Mouse (Mus musculus) lung, embryonic 15.5 days (tissue): ENCODE data around the gene Izumo1. TPM values are rescaled to one million over a fixed set of nuclear protein-coding genes. Genes with fewer than 3 reads are reported as not detected.
A peak's percentile ranks its signal among the peaks of the same experiment; 100 is the strongest.

Experiments used
- ATAC-seq: fragments of 200-750 bp; cut with Nextera tagmentation; 2 replicates; pipeline ENCODE4 v1.8.0; 2017; ENCODE audit warnings: moderate number of reproducible peaks, borderline replicate concordance; ENCODE audit not compliant: low FRiP score, low TSS enrichment; ENCODE audit errors: extremely low read depth
- H3K27ac ChIP-seq: fragments of 300-500 bp; sonication (generic); 2 replicates; pipeline ENCODE4 v1.5.1; 2015; ENCODE audit warnings: moderate library complexity, mild to moderate bottlenecking, inconsistent platforms
- H3K27me3 ChIP-seq: fragments of 300-500 bp; sonication (generic); 2 replicates; pipeline ENCODE4 v1.6.1; 2015; ENCODE audit warnings: inconsistent platforms
- H3K36me3 ChIP-seq: fragments of 300-500 bp; sonication (generic); 2 replicates; pipeline ENCODE4 v1.6.1; 2015; ENCODE audit warnings: inconsistent platforms
- H3K4me1 ChIP-seq: fragments of 300-500 bp; sonication (generic); 2 replicates; pipeline ENCODE4 v1.6.1; 2015; ENCODE audit warnings: inconsistent platforms
- H3K4me2 ChIP-seq: fragments of 300-500 bp; sonication (generic); 2 replicates; pipeline ENCODE4 v1.6.1; 2015; ENCODE audit warnings: inconsistent platforms, mild to moderate bottlenecking, moderate library complexity
- H3K4me3 ChIP-seq: fragments of 300-500 bp; sonication (generic); 2 replicates; pipeline ENCODE4 v1.5.1; 2015; ENCODE audit warnings: mild to moderate bottlenecking, inconsistent platforms
- H3K9ac ChIP-seq: fragments of 300-500 bp; sonication (generic); 2 replicates; pipeline ENCODE4 v1.6.1; 2015; ENCODE audit warnings: inconsistent platforms
- H3K9me3 ChIP-seq: fragments of 300-500 bp; sonication (generic); 2 replicates; pipeline ENCODE4 v1.6.1; 2016; ENCODE audit warnings: inconsistent platforms
- WGBS: fragments of 180-500 bp; shearing (Covaris S2); methylation state at CpG from one replicate; pipeline ENCODE4 v1.1.7; 2015; 5-methylcytosine and 5-hydroxymethylcytosine counted together
- polyA plus RNA-seq: library from polyadenylated mRNA; unstranded; fragments of >200 nt; fragmentation: Nextera tagmentation; extraction: Ambion mirVana; gene quantifications from 2 replicates; pipeline ENCODE4 v1.2.1, GENCODE M21; 2015

The Izumo1 gene
- polyA plus RNA-seq, 1 experiment from 2014 or later, result 0.29 TPM

DNA sequence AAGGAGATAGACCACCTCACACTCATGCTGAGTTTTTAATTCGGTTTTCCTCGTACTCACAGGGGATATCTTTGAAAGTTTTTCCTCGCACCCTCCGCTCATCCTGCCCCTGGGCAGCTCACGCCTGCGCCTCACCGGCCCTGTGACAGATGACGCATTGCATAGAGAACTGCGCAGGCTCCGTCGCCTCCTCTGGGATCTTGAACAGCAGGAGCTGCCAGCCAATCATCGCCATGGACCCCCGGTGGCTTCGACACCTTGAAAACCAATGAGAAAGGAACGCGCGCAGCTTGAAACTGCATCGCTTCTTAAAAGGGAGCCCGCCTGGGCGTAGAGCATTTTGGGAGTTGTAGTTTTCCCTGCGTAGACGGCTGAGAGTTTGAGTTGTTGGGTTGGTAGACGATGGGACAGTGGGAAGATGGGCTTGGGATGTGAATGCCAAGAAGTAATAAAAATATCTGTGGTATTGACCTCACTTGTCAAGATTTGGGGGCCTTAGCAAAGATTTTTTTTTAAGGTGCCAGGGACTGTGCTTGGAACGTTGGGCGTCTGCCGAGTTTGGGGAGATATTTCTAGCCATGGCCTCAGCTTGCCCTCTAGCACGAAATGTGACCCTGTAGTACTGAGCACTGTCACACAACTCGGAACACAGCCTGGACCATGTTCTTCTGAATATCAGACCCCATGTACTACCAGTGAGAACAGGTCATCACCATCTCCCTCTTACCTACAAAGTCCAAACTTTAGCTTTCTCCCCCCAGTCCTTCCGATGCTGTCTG is 17.2 kb downstream of the Izumo1 start:
- H3K36me3 ChIP-seq, result peaks cover 10% of the 10 kb centered on the region; the same call in 1 of the 2 replicates
- H3K27ac ChIP-seq, result no peak overlapping the region
- peaks cover 66% of the 10 kb centered on the region for H3K4me1 ChIP-seq
- H3K4me3 ChIP-seq, result peak overlapping the region; percentile 30
- peak; percentile 77 for ATAC-seq
- WGBS, result 22% methylated on average over 29 of the region's 29 CpGs
- no peaks in the 10 kb centered on the region for H3K9me3 ChIP-seq
- H3K27me3 ChIP-seq, result no peaks in the 10 kb centered on the region
- 0 out of 2 replicates have a peak overlapping the region, but pooled peaks have one; percentile 14 for H3K9ac ChIP-seq
- H3K4me2 ChIP-seq, result peak overlapping the region; percentile 52

DNA sequence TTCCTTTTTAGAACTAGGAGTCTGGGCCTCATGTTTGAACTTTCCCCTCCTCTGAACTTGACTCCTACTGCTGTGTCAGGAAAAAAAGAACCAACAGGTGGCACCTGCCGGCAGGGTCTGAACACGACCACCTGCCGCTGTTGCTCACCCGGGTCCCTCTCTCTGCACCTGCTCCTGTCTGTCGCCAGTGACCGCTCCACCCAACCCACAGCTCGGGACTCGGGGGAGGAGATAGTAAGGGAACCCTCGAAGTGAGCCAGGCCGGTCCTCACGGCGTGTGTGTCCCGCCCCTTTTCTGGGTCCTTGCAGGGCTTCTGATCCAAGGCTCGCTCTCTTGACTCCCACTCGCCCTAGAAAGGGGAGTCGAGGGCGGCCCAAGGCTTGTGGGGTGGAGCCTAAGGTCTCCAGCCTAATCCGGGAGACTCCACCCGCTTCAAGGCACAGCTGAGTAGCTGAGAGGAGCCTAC is 18.0 kb downstream of the Izumo1 start, which contains the start of gene Mamstr:
Mamstr (plus strand) TSS at position 417 of the 467 bp plus-strand sequence.
- Histone ChIP-seq H3K36me3 (peaks cover 10% of the 10 kb centered on the region; the same call in 1 of the 2 replicates), H3K4me2 (no peak within 1 kb of the TSS), H3K4me3 (no peak within 1 kb of the TSS), H3K9ac (no peak within 1 kb of the TSS), H3K9me3 (no peaks in the 10 kb centered on the region), H3K27ac (peak within 1 kb of the TSS; percentile 61), H3K27me3 (no peaks in the 10 kb centered on the region), H3K4me1 (peaks cover 74% of the 10 kb centered on the region)
- WGBS, result 29% methylated on average over 19 of the region's 19 CpGs
- ATAC-seq, result no peak

- no peak overlapping the region for H3K9ac ChIP-seq
- no peak for ATAC-seq
- peaks cover 71% of the 10 kb centered on the region for H3K4me1 ChIP-seq
- no peaks in the 10 kb centered on the region for H3K27me3 ChIP-seq
- no peaks in the 10 kb centered on the region for H3K9me3 ChIP-seq
- peak overlapping the region; percentile 61; the same call in 1 of the 2 replicates for H3K27ac ChIP-seq
- H3K4me2 ChIP-seq, result no peak overlapping the region
- 71% methylated on average over 19 of the region's 19 CpGs for WGBS
- H3K36me3 ChIP-seq, result peaks cover 10% of the 10 kb centered on the region; the same call in 1 of the 2 replicates
- H3K4me3 ChIP-seq, result no peak overlapping the region
These were observed 18.8 kb downstream of the Izumo1 start for GRCm38 (mm10) chr7:45640191-45640957.

- peak; percentile 16; the same call in 1 of the 2 replicates for ATAC-seq
- Histone ChIP-seq H3K36me3 (peaks cover 7% of the 10 kb centered on the region; the same call in 1 of the 2 replicates), H3K4me3 (peak overlapping the region; percentile 48), H3K27ac (peak overlapping the region; percentile 61), H3K4me1 (peaks cover 64% of the 10 kb centered on the region), H3K9ac (peak overlapping the region; percentile 66), H3K4me2 (peak overlapping the region; percentile 84), H3K27me3 (no peaks in the 10 kb centered on the region), H3K9me3 (no peaks in the 10 kb centered on the region)
- WGBS, result 43% methylated on average over 15 of the region's 17 CpGs
These were observed 19.9 kb downstream of the Izumo1 start for GRCm38 (mm10) chr7:45641391-45642040.

GRCm38 (mm10) chr7:45642083-45642482 is 20.5 kb downstream of the Izumo1 start:
- Histone ChIP-seq H3K4me3 (peak overlapping the region; percentile 48), H3K27me3 (no peaks in the 10 kb centered on the region), H3K27ac (peak overlapping the region; percentile 61), H3K36me3 (peaks cover 1% of the 10 kb centered on the region; the same call in 1 of the 2 replicates), H3K4me1 (peaks cover 60% of the 10 kb centered on the region), H3K9ac (peak overlapping the region; percentile 66), H3K4me2 (peak overlapping the region; percentile 84), H3K9me3 (no peaks in the 10 kb centered on the region)
- 69% methylated on average over 5 of the region's 5 CpGs for WGBS
- ATAC-seq, result no peak

DNA sequence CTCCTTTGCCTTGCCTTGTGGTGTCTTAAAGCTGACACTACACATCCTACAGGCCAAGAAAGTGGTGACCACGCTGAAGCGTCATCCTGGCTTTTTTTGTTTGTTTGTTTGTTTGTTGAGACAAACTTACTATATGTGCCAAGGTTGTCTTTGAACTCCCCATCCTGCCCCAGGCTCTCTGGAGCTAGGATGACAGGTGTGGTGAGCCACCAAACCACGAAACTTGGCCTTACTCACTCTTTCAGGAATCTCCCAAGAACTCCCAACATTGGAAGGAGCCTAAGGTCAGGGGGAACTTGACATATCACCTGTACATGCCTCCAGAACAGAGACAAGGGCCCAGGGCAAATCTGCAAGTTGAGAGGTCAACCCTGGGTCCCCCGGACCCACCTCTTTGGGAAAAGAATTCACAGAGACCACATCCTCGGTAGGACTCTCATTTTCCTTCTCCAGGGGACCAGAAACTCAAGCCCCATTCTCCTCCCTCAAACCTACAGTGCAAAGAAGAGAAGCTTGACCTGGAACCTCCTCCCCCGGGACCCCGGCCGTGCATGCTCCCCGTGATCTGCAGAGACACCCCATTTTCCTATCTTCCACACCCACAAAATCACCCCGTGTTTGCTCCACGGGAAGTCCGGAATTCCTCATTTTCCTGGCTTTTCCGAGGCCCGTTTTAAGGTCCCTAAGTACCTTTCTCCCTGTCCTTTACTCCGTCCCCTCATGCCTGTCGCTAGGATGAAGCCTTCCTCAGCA is 21.1 kb downstream of the Izumo1 start:
- H3K4me1 ChIP-seq, result peaks cover 59% of the 10 kb centered on the region
- H3K9ac ChIP-seq, result peak overlapping the region; percentile 66
- no peaks in the 10 kb centered on the region for H3K36me3 ChIP-seq
- peak overlapping the region; percentile 48 for H3K4me3 ChIP-seq
- H3K27ac ChIP-seq, result peak overlapping the region; percentile 88
- WGBS, result 29% methylated on average over 16 of the region's 16 CpGs
- H3K9me3 ChIP-seq, result no peaks in the 10 kb centered on the region
- H3K27me3 ChIP-seq, result no peaks in the 10 kb centered on the region
- H3K4me2 ChIP-seq, result peak overlapping the region; percentile 84
- no peak for ATAC-seq

- Histone ChIP-seq H3K9ac (peak overlapping the region; percentile 66), H3K9me3 (no peaks in the 10 kb centered on the region), H3K27me3 (no peaks in the 10 kb centered on the region), H3K4me3 (peak overlapping the region; percentile 48), H3K36me3 (no peaks in the 10 kb centered on the region), H3K4me2 (peak overlapping the region; percentile 84), H3K4me1 (peaks cover 50% of the 10 kb centered on the region), H3K27ac (peak overlapping the region; percentile 88)
- peak; percentile 94 for ATAC-seq
- 3% methylated on average over 28 of the region's 28 CpGs for WGBS
These were observed 22.0 kb downstream of the Izumo1 start for GRCm38 (mm10) chr7:45643441-45644178.

GRCm38 (mm10) chr7:45644183-45644582 is 22.6 kb downstream of the Izumo1 start:
- peaks cover 50% of the 10 kb centered on the region for H3K4me1 ChIP-seq
- H3K36me3 ChIP-seq, result no peaks in the 10 kb centered on the region
- H3K9ac ChIP-seq, result peak overlapping the region; percentile 34; the same call in 1 of the 2 replicates
- peak overlapping the region; percentile 62 for H3K27ac ChIP-seq
- no peaks in the 10 kb centered on the region for H3K27me3 ChIP-seq
- H3K9me3 ChIP-seq, result no peaks in the 10 kb centered on the region
- H3K4me2 ChIP-seq, result peak overlapping the region; percentile 84
- WGBS, result 9% methylated on average over 18 of the region's 18 CpGs
- peak; percentile 5; the same call in 1 of the 2 replicates for ATAC-seq
- peak overlapping the region; percentile 48 for H3K4me3 ChIP-seq

- H3K4me2 ChIP-seq, result peak overlapping the region; percentile 84
- H3K4me3 ChIP-seq, result no peak overlapping the region
- no peaks in the 10 kb centered on the region for H3K27me3 ChIP-seq
- H3K9me3 ChIP-seq, result no peaks in the 10 kb centered on the region
- ATAC-seq, result no peak
- no peaks in the 10 kb centered on the region for H3K36me3 ChIP-seq
- WGBS, result 68% methylated on average over 6 of the region's 6 CpGs
- no peak overlapping the region for H3K9ac ChIP-seq
- H3K4me1 ChIP-seq, result peaks cover 44% of the 10 kb centered on the region
- no peak overlapping the region for H3K27ac ChIP-seq
These were observed 23.4 kb downstream of the Izumo1 start for GRCm38 (mm10) chr7:45644872-45645590.

DNA sequence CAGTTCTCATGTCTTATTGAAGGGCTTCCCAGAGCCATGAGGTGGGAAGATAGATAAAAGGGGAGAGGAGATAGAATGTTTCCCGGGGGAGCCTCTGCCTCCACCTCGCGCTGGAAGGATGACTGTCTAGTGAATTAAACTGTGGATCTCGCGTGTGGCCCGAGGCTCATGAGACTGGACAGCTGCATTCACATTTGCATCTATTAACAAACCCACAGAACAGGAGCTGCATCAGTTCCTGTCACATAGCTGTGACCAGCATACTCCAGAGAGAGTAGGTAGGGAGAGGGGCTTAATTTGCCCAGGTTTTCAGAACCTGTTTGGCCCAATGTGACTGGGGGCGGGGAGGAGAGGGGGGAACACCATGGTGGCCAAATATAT is 24.0 kb downstream of the Izumo1 start:
- Histone ChIP-seq H3K27ac (no peak overlapping the region), H3K36me3 (no peaks in the 10 kb centered on the region), H3K4me2 (no peak overlapping the region), H3K27me3 (no peaks in the 10 kb centered on the region), H3K4me3 (no peak overlapping the region), H3K9me3 (no peaks in the 10 kb centered on the region), H3K4me1 (peaks cover 39% of the 10 kb centered on the region), H3K9ac (no peak overlapping the region)
- whole genome bisulfite sequencing, result 81% methylated on average over 7 of the region's 7 CpGs
- no peak for ATAC-seq
